Mouse (Mus musculus): ENCODE results near the gene Dcaf4.

DNA sequence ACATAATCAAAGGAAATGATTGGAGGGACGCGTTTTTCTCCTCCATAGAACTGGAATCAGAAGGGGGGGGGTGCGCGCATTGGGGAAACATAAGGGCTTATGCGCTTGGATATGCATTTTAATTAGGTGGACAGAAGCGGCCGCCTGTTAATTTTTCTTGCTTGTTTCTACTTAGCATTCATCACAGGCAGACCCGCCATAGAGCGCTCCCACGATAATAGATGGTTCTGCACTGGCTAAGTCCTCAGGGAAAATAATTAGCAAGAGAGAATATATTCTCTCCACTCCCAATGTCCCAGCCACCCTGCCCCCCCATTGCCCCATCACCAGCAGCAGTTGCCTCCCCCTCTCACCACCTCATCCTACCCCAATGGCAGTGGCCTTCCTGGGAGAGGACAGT is 44.0 kb upstream of the Dcaf4 start:
- no peak for TF ChIP-seq CTCF (IDR thresholded peaks at IDR 0.05; ENCODE audit: low read depth, low read length)
- no peak for TF ChIP-seq POLR2A (IDR thresholded peaks at IDR 0.05; ENCODE audit: extremely low read depth, insufficient read depth, low read length)

Measured in liver, adult 2 months (tissue).